Mouse (Mus musculus) layer of hippocampus, postnatal 14 days (tissue): ENCODE measurements around the gene Igfbp4. TPM values are rescaled to one million over a fixed set of nuclear protein-coding genes. Genes with fewer than 3 reads are reported as not detected.

Experiments used
- total RNA-seq, 2 experiments: library from RNA; stranded (reverse); gene quantifications; 2 replicates each; pipeline ENCODE4 v1.2.3; 2021

Igfbp4 gene
- total RNA-seq, 2 experiments from 2014 or later, result 93.6 to 121 TPM

Other genes with a start within 250 kb of the Igfbp4 start
- 100 to 1,000 TPM; 149 to 161 TPM for gene Msl1, start 245.7 kb upstream of the Igfbp4 start, total RNA-seq
- gene Casc3, start 236.3 kb upstream of the Igfbp4 start, total RNA-seq, result 10 to 100 TPM; 56.7 to 59.7 TPM
- 100 to 1,000 TPM; 159 to 165 TPM for gene Rapgefl1, start 204.5 kb upstream of the Igfbp4 start, total RNA-seq
- 10 to 100 TPM; 35.8 to 43.8 TPM for gene Wipf2, start 177.6 kb upstream of the Igfbp4 start, total RNA-seq
- gene Cdc6, start 133.4 kb upstream of the Igfbp4 start, total RNA-seq, result under 1 TPM; 0.81 to 0.97 TPM
- gene Rara, start 113.4 kb upstream of the Igfbp4 start, total RNA-seq, result 10 to 100 TPM; 20.2 to 20.3 TPM
- 1 to 10 TPM; 2.2 TPM for gene Gjd3, start 58.2 kb upstream of the Igfbp4 start, total RNA-seq
- 1 to 10 TPM; 8.1 to 9.8 TPM for gene Top2a, start 17.1 kb upstream of the Igfbp4 start, total RNA-seq
- under 1 TPM; 0.09 to 0.21 TPM for gene Tns4, start 48.1 kb downstream of the Igfbp4 start, total RNA-seq
- not detected for gene Ccr7, start 113.8 kb downstream of the Igfbp4 start, total RNA-seq
- gene Smarce1, start 189.8 kb downstream of the Igfbp4 start, total RNA-seq, result 10 to 100 TPM; 75.4 to 80.2 TPM
- 10 to 100 TPM; 28.4 to 32.8 TPM for gene Krt222, start 202.8 kb downstream of the Igfbp4 start, total RNA-seq
- gene Krt24, start 244.0 kb downstream of the Igfbp4 start, total RNA-seq, result not detected